Mouse (Mus musculus): ENCODE data around the gene Adgrf5. TPM values are rescaled to one million over a fixed set of nuclear protein-coding genes. Genes with fewer than 3 reads are reported as not detected.

The Adgrf5 gene
- polyA plus RNA-seq, 1 experiment from 2014 or later: 9.8 TPM

DNA sequence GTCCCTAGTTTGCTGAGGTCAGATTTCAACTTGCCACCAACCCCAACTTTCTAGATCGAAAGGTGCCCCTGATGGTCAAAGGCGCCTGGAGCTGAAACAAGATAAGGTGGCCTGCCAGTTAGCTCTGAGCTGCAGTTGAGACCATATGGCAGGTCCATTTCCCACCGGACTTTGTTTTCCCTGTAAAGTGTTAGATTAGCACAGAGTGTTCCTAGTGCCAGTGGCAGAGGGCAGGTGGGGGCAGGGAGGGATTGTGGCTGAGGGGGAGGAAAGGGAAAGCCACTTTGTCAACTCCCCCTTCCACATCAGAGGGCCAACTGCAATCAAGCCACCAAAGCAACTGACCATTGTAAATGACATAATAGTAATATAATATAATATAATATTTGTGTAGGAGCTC, 26.9 kb downstream of the Adgrf5 start:
- H3K27me3 ChIP-seq: no peaks in the 10 kb centered on the region
- WGBS: 76% methylated on average over 3 of the region's 3 CpGs
- H3K27ac ChIP-seq (replicated peaks): no peak overlapping the region
- no peak overlapping the region for H3K4me2 ChIP-seq
- no peak for ATAC-seq (ENCODE audit: low read depth)
- H3K9me3 ChIP-seq: no peaks in the 10 kb centered on the region
- H3K4me3 ChIP-seq: no peak overlapping the region
- H3K9ac ChIP-seq: no peak overlapping the region
- no peaks in the 10 kb centered on the region for H3K36me3 ChIP-seq
- H3K4me1 ChIP-seq (replicated peaks): no peaks in the 10 kb centered on the region

DNA sequence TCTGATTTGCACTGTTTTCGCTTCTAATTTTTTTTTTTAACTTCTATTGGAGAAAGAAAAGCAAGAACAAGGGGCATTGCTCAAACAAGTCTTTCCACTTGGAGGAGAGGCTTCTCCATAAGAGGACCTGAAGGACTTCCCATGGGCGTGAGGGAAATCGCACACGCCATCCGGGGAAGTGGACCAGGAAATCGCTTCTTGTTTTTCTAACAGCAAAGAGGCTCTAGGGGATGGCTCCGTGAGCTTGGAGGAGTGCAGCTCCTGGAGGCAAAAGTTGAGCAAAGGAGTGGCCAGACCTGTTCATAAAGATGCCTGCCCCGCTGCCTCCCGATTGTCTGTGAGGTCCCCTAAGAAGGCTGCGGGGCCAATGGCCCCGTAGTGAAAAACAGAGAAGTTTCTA, 29.0 kb downstream of the Adgrf5 start:
- 84% methylated on average over 11 of the region's 11 CpGs for WGBS
- ATAC-seq (ENCODE audit: low read depth): no peak
- Histone ChIP-seq H3K27ac (replicated peaks) (no peak overlapping the region), H3K4me1 (replicated peaks) (no peaks in the 10 kb centered on the region), H3K9me3 (no peaks in the 10 kb centered on the region), H3K27me3 (no peaks in the 10 kb centered on the region), H3K4me2 (no peak overlapping the region), H3K36me3 (no peaks in the 10 kb centered on the region), H3K4me3 (no peak overlapping the region), H3K9ac (no peak overlapping the region)

GRCm38 (mm10) chr17:43392191-43392590, 31.9 kb downstream of the Adgrf5 start:
- no peak overlapping the region for H3K27ac ChIP-seq (replicated peaks)
- WGBS: 61% methylated on average over 9 of the region's 9 CpGs
- H3K36me3 ChIP-seq: no peaks in the 10 kb centered on the region
- no peak overlapping the region for H3K4me2 ChIP-seq
- H3K9ac ChIP-seq: no peak overlapping the region
- no peak overlapping the region for H3K4me3 ChIP-seq
- no peaks in the 10 kb centered on the region for H3K27me3 ChIP-seq
- no peaks in the 10 kb centered on the region for H3K4me1 ChIP-seq (replicated peaks)
- no peak for ATAC-seq (ENCODE audit: low read depth)
- no peaks in the 10 kb centered on the region for H3K9me3 ChIP-seq

DNA sequence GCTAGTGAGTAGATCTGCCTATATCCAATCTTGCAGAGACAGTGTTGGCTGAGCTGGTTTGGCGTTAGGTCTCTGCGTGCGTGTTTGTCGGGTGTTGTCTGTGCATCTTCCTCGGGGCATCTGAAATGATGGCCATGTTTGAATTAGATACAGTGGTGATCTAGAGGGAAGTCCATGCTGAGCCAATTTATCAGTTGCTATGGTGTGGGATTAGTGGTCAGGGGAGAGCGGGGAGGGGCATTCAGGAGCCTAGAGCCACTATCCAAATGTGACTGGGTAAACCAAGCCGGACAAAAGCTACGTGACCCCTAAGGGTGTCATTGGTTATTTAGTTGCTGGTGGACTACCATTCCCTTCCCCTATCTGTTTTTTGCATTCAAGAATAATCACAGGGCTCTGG, 33.4 kb downstream of the Adgrf5 start:
- Histone ChIP-seq H3K4me2 (no peak overlapping the region), H3K4me3 (no peak overlapping the region), H3K27ac (replicated peaks) (no peak overlapping the region), H3K36me3 (no peaks in the 10 kb centered on the region), H3K9me3 (no peaks in the 10 kb centered on the region), H3K9ac (no peak overlapping the region), H3K27me3 (no peaks in the 10 kb centered on the region), H3K4me1 (replicated peaks) (no peaks in the 10 kb centered on the region)
- WGBS: 90% methylated on average over 8 of the region's 8 CpGs
- no peak for ATAC-seq (ENCODE audit: low read depth)

- H3K9ac ChIP-seq: no peak overlapping the region
- no peaks in the 10 kb centered on the region for H3K27me3 ChIP-seq
- no peak overlapping the region for H3K4me2 ChIP-seq
- no peak overlapping the region for H3K4me3 ChIP-seq
- no peaks in the 10 kb centered on the region for H3K4me1 ChIP-seq (replicated peaks)
- no peaks in the 10 kb centered on the region for H3K9me3 ChIP-seq
- H3K36me3 ChIP-seq: no peaks in the 10 kb centered on the region
- H3K27ac ChIP-seq (replicated peaks): no peak overlapping the region
- WGBS: 73% methylated on average over 12 of the region's 12 CpGs
- no peak for ATAC-seq (ENCODE audit: low read depth)
Observed at GRCm38 (mm10) chr17:43395400-43396258, 35.4 kb downstream of the Adgrf5 start.

DNA sequence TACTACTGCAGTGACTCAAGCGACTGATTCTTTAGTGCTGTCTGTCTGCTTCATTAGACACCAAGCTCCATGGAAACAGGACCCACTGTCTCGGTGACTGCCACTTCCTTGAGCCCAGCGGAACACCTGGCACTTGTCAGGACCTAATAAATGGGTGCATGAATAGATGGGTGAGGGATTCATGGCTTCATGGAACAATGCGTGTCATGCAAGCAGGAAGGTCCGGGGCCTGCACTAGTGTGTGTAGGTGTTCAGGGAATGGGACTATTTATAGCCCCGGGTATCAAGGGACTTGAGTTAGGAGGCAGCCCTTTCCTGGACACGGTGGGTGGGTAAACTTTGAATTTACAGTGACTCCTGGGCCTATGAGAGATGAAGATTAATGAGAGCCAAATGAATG, 38.4 kb downstream of the Adgrf5 start:
- ATAC-seq (ENCODE audit: low read depth): no peak
- no peaks in the 10 kb centered on the region for H3K9me3 ChIP-seq
- no peaks in the 10 kb centered on the region for H3K36me3 ChIP-seq
- no peak overlapping the region for H3K9ac ChIP-seq
- H3K4me3 ChIP-seq: no peak overlapping the region
- WGBS: 37% methylated on average over 7 of the region's 7 CpGs
- no peak overlapping the region for H3K4me2 ChIP-seq
- H3K27ac ChIP-seq (replicated peaks): no peak overlapping the region
- H3K4me1 ChIP-seq (replicated peaks): no peaks in the 10 kb centered on the region; the same call in 1 of the 2 replicates
- no peaks in the 10 kb centered on the region for H3K27me3 ChIP-seq

DNA sequence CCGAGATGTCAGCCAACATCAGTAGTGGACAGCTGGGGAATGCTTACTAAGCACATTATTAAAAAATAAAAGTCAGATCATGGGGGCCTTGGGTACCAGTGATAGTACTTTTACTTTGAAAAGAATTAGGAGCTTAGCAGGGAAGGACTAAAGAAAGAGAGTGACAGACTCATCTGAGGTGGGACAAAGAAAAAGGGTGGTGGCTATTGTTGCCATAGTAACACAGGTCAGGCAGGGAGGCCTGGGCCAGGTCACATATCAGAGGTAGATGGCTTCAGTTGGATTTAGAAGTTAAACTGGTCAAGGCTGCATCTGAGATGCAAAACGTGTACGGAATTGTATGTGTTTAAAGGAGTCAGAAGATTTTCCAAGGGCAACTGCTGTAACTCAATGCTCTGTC, 38.9 kb downstream of the Adgrf5 start:
- Histone ChIP-seq H3K4me1 (replicated peaks) (no peaks in the 10 kb centered on the region; the same call in 1 of the 2 replicates), H3K36me3 (no peaks in the 10 kb centered on the region), H3K9me3 (no peaks in the 10 kb centered on the region), H3K27ac (replicated peaks) (no peak overlapping the region), H3K4me3 (no peak overlapping the region), H3K4me2 (no peak overlapping the region), H3K9ac (no peak overlapping the region), H3K27me3 (no peaks in the 10 kb centered on the region)
- ATAC-seq (ENCODE audit: low read depth): no peak
- WGBS: 62% methylated on average over 3 of the region's 3 CpGs

- no peak for ATAC-seq (ENCODE audit: low read depth)
- no peaks in the 10 kb centered on the region for H3K9me3 ChIP-seq
- H3K9ac ChIP-seq: no peak overlapping the region
- H3K36me3 ChIP-seq: no peaks in the 10 kb centered on the region
- no peaks in the 10 kb centered on the region; the same call in 1 of the 2 replicates for H3K4me1 ChIP-seq (replicated peaks)
- WGBS: 78% methylated on average over 10 of the region's 10 CpGs
- H3K4me2 ChIP-seq: no peak overlapping the region
- H3K4me3 ChIP-seq: no peak overlapping the region
- no peaks in the 10 kb centered on the region for H3K27me3 ChIP-seq
- H3K27ac ChIP-seq (replicated peaks): no peak overlapping the region
Observed at GRCm38 (mm10) chr17:43400483-43400882, 40.2 kb downstream of the Adgrf5 start.

GRCm38 (mm10) chr17:43403851-43404250, 43.6 kb downstream of the Adgrf5 start:
- H3K9me3 ChIP-seq: no peaks in the 10 kb centered on the region
- H3K4me1 ChIP-seq (replicated peaks): no peaks in the 10 kb centered on the region; the same call in 1 of the 2 replicates
- ATAC-seq (ENCODE audit: low read depth): no peak
- H3K4me3 ChIP-seq: no peak overlapping the region
- no peaks in the 10 kb centered on the region for H3K27me3 ChIP-seq
- WGBS: 37% methylated on average over 6 of the region's 6 CpGs
- no peaks in the 10 kb centered on the region for H3K36me3 ChIP-seq
- 0 out of 2 replicates have a peak overlapping the region, but pooled peaks have one; percentile 23 for H3K27ac ChIP-seq (replicated peaks)
- H3K4me2 ChIP-seq: no peak overlapping the region
- no peak overlapping the region for H3K9ac ChIP-seq

GRCm38 (mm10) chr17:43404408-43404807, 44.2 kb downstream of the Adgrf5 start:
- H3K4me3 ChIP-seq: no peak overlapping the region
- WGBS: 57% methylated on average over 5 of the region's 5 CpGs
- H3K9me3 ChIP-seq: no peaks in the 10 kb centered on the region

DNA sequence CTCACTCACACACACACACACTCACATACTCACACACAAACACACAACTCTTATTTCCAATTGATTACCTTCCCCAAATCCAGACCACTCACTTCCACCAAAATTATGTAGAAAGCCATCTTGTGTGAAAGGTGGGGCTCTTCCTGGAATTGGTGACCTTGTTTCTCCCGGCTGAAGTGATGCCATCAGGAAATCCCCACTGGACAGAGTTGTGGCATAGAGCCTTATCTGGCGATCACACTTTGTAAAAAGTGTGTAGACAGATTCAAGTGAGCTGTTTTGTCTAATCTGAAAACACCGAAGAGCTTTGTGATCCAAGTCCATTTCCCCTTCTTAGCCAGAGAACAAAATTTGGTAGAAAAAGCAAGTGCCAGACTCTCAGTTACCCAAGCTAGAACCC, 46.1 kb downstream of the Adgrf5 start:
- Histone ChIP-seq H3K9ac (no peak overlapping the region), H3K27me3 (no peaks in the 10 kb centered on the region), H3K4me1 (replicated peaks) (no peaks in the 10 kb centered on the region; the same call in 1 of the 2 replicates), H3K4me2 (no peak overlapping the region), H3K36me3 (no peaks in the 10 kb centered on the region), H3K9me3 (no peaks in the 10 kb centered on the region), H3K4me3 (no peak overlapping the region), H3K27ac (replicated peaks) (no peak overlapping the region)
- ATAC-seq (ENCODE audit: low read depth): no peak
- WGBS: 93% methylated on average over 3 of the region's 3 CpGs

More at GRCm38 (mm10) chr17:43404408-43404807, 44.2 kb downstream of the Adgrf5 start:
- no peak overlapping the region for H3K9ac ChIP-seq
- ATAC-seq (ENCODE audit: low read depth): peak; percentile 50; the same call in 1 of the 2 replicates
- no peak overlapping the region for H3K27ac ChIP-seq (replicated peaks)
- H3K27me3 ChIP-seq: no peaks in the 10 kb centered on the region
- H3K36me3 ChIP-seq: no peaks in the 10 kb centered on the region
- H3K4me2 ChIP-seq: no peak overlapping the region
- no peaks in the 10 kb centered on the region; the same call in 1 of the 2 replicates for H3K4me1 ChIP-seq (replicated peaks)

DNA sequence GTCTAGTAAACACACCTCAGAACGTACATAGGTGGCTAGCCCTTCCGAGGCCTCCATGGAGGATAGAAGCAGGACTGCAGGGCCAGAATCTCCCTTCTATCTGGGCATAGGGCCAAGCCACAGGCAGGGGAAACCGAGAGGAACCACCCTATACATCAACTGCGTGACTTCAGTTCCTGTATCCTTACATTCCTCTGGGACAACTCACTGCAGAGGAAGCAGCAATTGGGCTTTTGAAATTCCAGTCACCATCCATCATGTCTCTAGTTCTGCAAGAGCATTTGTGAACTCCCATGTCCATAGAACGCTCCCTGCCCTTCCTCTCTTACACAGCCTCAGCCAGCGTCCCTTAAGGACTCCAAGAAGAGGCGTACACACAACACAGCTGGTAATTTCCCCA, 47.3 kb downstream of the Adgrf5 start:
- Histone ChIP-seq H3K27me3 (no peaks in the 10 kb centered on the region), H3K9ac (no peak overlapping the region), H3K4me3 (no peak overlapping the region), H3K4me1 (replicated peaks) (no peaks in the 10 kb centered on the region; the same call in 1 of the 2 replicates), H3K36me3 (no peaks in the 10 kb centered on the region), H3K27ac (replicated peaks) (0 out of 2 replicates have a peak overlapping the region, but pooled peaks have one; percentile 18), H3K4me2 (no peak overlapping the region), H3K9me3 (no peaks in the 10 kb centered on the region)
- WGBS: 73% methylated on average over 7 of the region's 7 CpGs
- no peak for ATAC-seq (ENCODE audit: low read depth)
